Mouse (Mus musculus): Measurements from ENCODE around the gene Ltb. TPM values are rescaled to one million over a fixed set of nuclear protein-coding genes. Genes with fewer than 3 reads are reported as not detected.

Ltb gene
- total and polyA plus RNA-seq, 3 experiments = 1.8 to 7.7 (median 5.8) TPM

GRCm38 (mm10) chr17:35194844-35195630 lies 798 bp downstream of the Ltb start:
- DNase-seq = no peak

- peak; percentile 84 for DNase-seq
Measured at GRCm38 (mm10) chr17:35195631-35196320, 1.5 kb downstream of the Ltb start.

- DNase-seq = no peak
Measured at GRCm38 (mm10) chr17:35196321-35196641, 2.0 kb downstream of the Ltb start.

- no peak for DNase-seq
Measured at GRCm38 (mm10) chr17:35197126-35197525, 2.9 kb downstream of the Ltb start.

GRCm38 (mm10) chr17:35198029-35198428 lies 3.8 kb downstream of the Ltb start:
- no peak for DNase-seq

- DNase-seq = no peak
Measured at GRCm38 (mm10) chr17:35198946-35199345, 4.7 kb downstream of the Ltb start.

- no peak for DNase-seq
Measured at GRCm38 (mm10) chr17:35200398-35200797, 6.2 kb downstream of the Ltb start.

- no peak for DNase-seq
Measured at GRCm38 (mm10) chr17:35201128-35201527, 6.9 kb downstream of the Ltb start.

GRCm38 (mm10) chr17:35201787-35202186 lies 7.5 kb downstream of the Ltb start, which contains the start of gene Tnf:
Gene Tnf (minus strand): TSS chr17:35202007.
- DNase-seq = peak; percentile 61

- no peak for DNase-seq
Measured at GRCm38 (mm10) chr17:35202442-35202841, 8.2 kb downstream of the Ltb start.

GRCm38 (mm10) chr17:35204494-35205379 lies 10.5 kb downstream of the Ltb start, which contains the start of gene Lta:
Gene Lta (minus strand): TSS chr17:35205351.
- DNase-seq = no peak

- no peak for DNase-seq
Measured at GRCm38 (mm10) chr17:35205380-35205769, 11.1 kb downstream of the Ltb start.

- no peak for DNase-seq
Measured at GRCm38 (mm10) chr17:35209785-35210535, 15.7 kb downstream of the Ltb start.

- no peak for DNase-seq
Measured at GRCm38 (mm10) chr17:35210593-35210992, 16.4 kb downstream of the Ltb start.

GRCm38 (mm10) chr17:35213071-35213470 lies 18.8 kb downstream of the Ltb start:
- no peak for DNase-seq

- DNase-seq = peak; percentile 57
Measured at GRCm38 (mm10) chr17:35218516-35219193, 24.4 kb downstream of the Ltb start.

- DNase-seq = no peak
Measured at GRCm38 (mm10) chr17:35219601-35220041, 25.4 kb downstream of the Ltb start.

- no peak for DNase-seq
Measured at GRCm38 (mm10) chr17:35220156-35220952, 26.1 kb downstream of the Ltb start, which contains the start of gene Gm16181. Gene Gm16181 (plus strand): TSS chr17:35220834.

GRCm38 (mm10) chr17:35222299-35222698 lies 28.1 kb downstream of the Ltb start:
- DNase-seq = peak; percentile 29

- DNase-seq = no peak
Measured at GRCm38 (mm10) chr17:35224641-35225040, 30.4 kb downstream of the Ltb start.

Data from adrenal gland, adult 2 months (tissue).